Mouse (Mus musculus): ENCODE measurements around the gene Smndc1. TPM values are rescaled to one million over a fixed set of nuclear protein-coding genes. Genes with fewer than 3 reads are reported as not detected.

Gene Smndc1
- polyA plus RNA-seq, 1 experiment, result 26.3 TPM

GRCm38 (mm10) chr19:53354271-53355000, 35.9 kb downstream of the Smndc1 start:
- DNase-seq (ENCODE audit: extremely low spot score in 1 of 2, low spot score in 1 of 2), result no peak

- peak; percentile 59 to 72 for DNase-seq (ENCODE audit: extremely low spot score in 1 of 2, low spot score in 1 of 2)
Measured at GRCm38 (mm10) chr19:53353864-53354263, 36.5 kb downstream of the Smndc1 start.

GRCm38 (mm10) chr19:53345766-53346165, 44.6 kb downstream of the Smndc1 start:
- DNase-seq (ENCODE audit: extremely low spot score in 1 of 2, low spot score in 1 of 2), result no peak

- DNase-seq (ENCODE audit: extremely low spot score in 1 of 2, low spot score in 1 of 2), result no peak
Measured at GRCm38 (mm10) chr19:53344062-53344461, 46.3 kb downstream of the Smndc1 start.

- DNase-seq (ENCODE audit: extremely low spot score in 1 of 2, low spot score in 1 of 2), result no peak
Measured at GRCm38 (mm10) chr19:53343174-53343881, 47.0 kb downstream of the Smndc1 start.

GRCm38 (mm10) chr19:53340423-53340822, 50.0 kb downstream of the Smndc1 start:
- no peak for DNase-seq (ENCODE audit: extremely low spot score in 1 of 2, low spot score in 1 of 2)

- no peak for DNase-seq (ENCODE audit: extremely low spot score in 1 of 2, low spot score in 1 of 2)
Measured at GRCm38 (mm10) chr19:53335241-53335640, 55.1 kb downstream of the Smndc1 start.

GRCm38 (mm10) chr19:53333730-53334129, 56.6 kb downstream of the Smndc1 start:
- no peak for DNase-seq (ENCODE audit: extremely low spot score in 1 of 2, low spot score in 1 of 2)

GRCm38 (mm10) chr19:53331882-53332500, 58.4 kb downstream of the Smndc1 start:
- no peak for DNase-seq (ENCODE audit: extremely low spot score in 1 of 2, low spot score in 1 of 2)

GRCm38 (mm10) chr19:53329992-53330381, 60.4 kb downstream of the Smndc1 start:
- peak in 1 of 2 experiments; percentile 73 for DNase-seq (ENCODE audit: extremely low spot score in 1 of 2, low spot score in 1 of 2)

Other genes starting within 250 kb of the Smndc1 start
- 76.6 and 85.8 TPM in 2 replicates for gene Mxi1, start 80.1 kb downstream of the Smndc1 start, polyA plus RNA-seq (2012; rRNA removed)
- gene Gm10197, start 18.8 kb downstream of the Smndc1 start, polyA plus RNA-seq (2012; rRNA removed), result not detected in 2 replicates
- gene Dusp5, start 138.5 kb upstream of the Smndc1 start, polyA plus RNA-seq (2012; rRNA removed), result 20.1 and 31.8 TPM in 2 replicates
- 25.4 and 28.4 TPM in 2 replicates for gene Nutf2-ps1, start 198.5 kb upstream of the Smndc1 start, polyA plus RNA-seq (2012; rRNA removed)
- gene Smc3, start 209.8 kb upstream of the Smndc1 start, polyA plus RNA-seq (2012; rRNA removed), result 33.8 and 37.6 TPM in 2 replicates

Measured in frontal cortex, adult 2 months (tissue).